ENCODE assay signal across 11 mouse cellular contexts in the genomic region with DNA sequence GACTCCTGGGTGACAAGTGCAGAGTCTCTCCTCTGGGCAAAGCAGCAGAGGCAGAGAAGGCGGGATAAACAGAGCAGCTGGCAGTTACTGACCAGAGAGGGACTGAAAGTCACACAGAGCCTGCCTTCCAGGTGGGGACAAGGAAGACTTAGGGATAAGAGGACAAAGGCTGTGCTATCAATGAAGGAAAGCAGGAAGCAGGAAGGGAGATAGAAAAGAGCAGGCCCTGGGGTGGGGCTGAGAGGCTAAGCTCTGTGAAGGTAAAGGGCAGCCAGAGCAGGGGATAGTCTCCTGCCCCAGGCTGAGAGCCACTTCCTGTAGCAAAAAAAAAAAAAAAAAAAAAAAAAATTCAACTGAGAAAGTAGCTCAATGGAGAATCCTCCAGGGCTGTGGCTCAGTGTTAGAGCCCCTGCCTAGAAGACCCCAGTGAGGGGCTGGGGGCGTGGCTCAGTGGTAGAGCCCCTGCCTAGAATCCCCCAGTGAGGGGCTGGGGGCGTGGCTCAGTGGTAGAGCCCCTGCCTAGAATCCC. TPM values are rescaled to one million over a fixed set of nuclear protein-coding genes. Genes with fewer than 3 reads are reported as not detected.
DNase-seq lines count a peak whose midpoint lies in the region; ATAC-seq and TF ChIP-seq lines count a peak whose summit lies in the region.
"Had no signal": no experiment of that assay in that cellular context is flagged by ENCODE, and none has a peak within 500 bp of the region (broad histone marks: within the 10 kb centered on the region; RNA-seq: fewer than 3 reads in every experiment).

No protein-coding gene starts in this region.

- H3K9me3 ChIP-seq in forebrain, embryonic 14.5 days (replicated peaks; ENCODE audit: control insufficient read depth, low read length): no peaks in the 10 kb centered on the region
- H3K9me3 ChIP-seq in hindbrain, postnatal 0 days (ENCODE audit: low read length): no peaks in the 10 kb centered on the region
- no peaks in the 10 kb centered on the region for H3K9me3 ChIP-seq in neural tube, embryonic 13.5 days

- 94% methylated on average over 2 of the region's 3 CpGs for WGBS in forebrain, embryonic 14.5 days
- WGBS in hindbrain, postnatal 0 days: 85% methylated on average over 2 of the region's 3 CpGs
- 90% methylated on average over 3 of the region's 3 CpGs for WGBS in neural tube, embryonic 13.5 days

- no peak for TF ChIP-seq CTCF in layer of hippocampus, adult 2 months (conservative IDR thresholded peaks at IDR 0.05)
- TF ChIP-seq CTCF in hindbrain, postnatal 0 days (IDR thresholded peaks at IDR 0.05; ENCODE audit: low read depth): no peak

- H3K9ac ChIP-seq in forebrain, embryonic 14.5 days (ENCODE audit: low read length): no peak overlapping the region
- 0 out of 2 replicates have a peak overlapping the region, but pooled peaks have one; percentile 30 for H3K9ac ChIP-seq in hindbrain, postnatal 0 days (replicated peaks; ENCODE audit: low read length)
- H3K9ac ChIP-seq in neural tube, embryonic 13.5 days: 0 out of 2 replicates have a peak overlapping the region, but pooled peaks have one; percentile 98

- no peak for DNase-seq in layer of hippocampus, adult 2 months (ENCODE audit: low spot score in 2 of 2)
- DNase-seq in layer of hippocampus, adult 8-10 months (ENCODE audit: low spot score in 2 of 2): no peak
- DNase-seq in forebrain, embryonic 14.5 days (ENCODE audit: low spot score): no peak
- no peak for DNase-seq in hindbrain, postnatal 0 days (ENCODE audit: low spot score)
- DNase-seq in layer of hippocampus, postnatal 14 days (ENCODE audit: low spot score in 2 of 2): no peak
- DNase-seq in gastrocnemius, postnatal 4 days (ENCODE audit: low spot score in 2 of 2): no peak
- DNase-seq in cerebellum, adult 11-12 months: no peak
- DNase-seq: right cerebral cortex, postnatal 4 days; thymus, adult 2 months had no signal

- H3K27me3 ChIP-seq in forebrain, embryonic 14.5 days (replicated peaks; ENCODE audit: control insufficient read depth, insufficient read depth, low read length): no peaks in the 10 kb centered on the region
- H3K27me3 ChIP-seq in hindbrain, postnatal 0 days (ENCODE audit: insufficient read depth, low read length): no peaks in the 10 kb centered on the region
- H3K27me3 ChIP-seq in neural tube, embryonic 13.5 days: no peaks in the 10 kb centered on the region

- H3K36me3 ChIP-seq in forebrain, embryonic 14.5 days (ENCODE audit: control insufficient read depth, insufficient read depth, low read length): 0 out of 2 replicates have a peak, but pooled peaks cover 3% of the 10 kb centered on the region
- no peaks in the 10 kb centered on the region for H3K36me3 ChIP-seq in hindbrain, postnatal 0 days (ENCODE audit: insufficient read depth, low read length)
- peaks cover 7% of the 10 kb centered on the region for H3K36me3 ChIP-seq in neural tube, embryonic 13.5 days

- peak overlapping the region; percentile 98; the same call in 1 of the 2 replicates for H3K27ac ChIP-seq in layer of hippocampus, adult 2 months
- no peak overlapping the region for H3K27ac ChIP-seq in forebrain, embryonic 14.5 days (ENCODE audit: low read depth, low read length)
- H3K27ac ChIP-seq in hindbrain, postnatal 0 days: no peak overlapping the region
- H3K27ac ChIP-seq in neural tube, embryonic 13.5 days (replicated peaks): no peak overlapping the region

- peak overlapping the region; percentile 99; the same call in 1 of the 2 replicates for H3K4me3 ChIP-seq in layer of hippocampus, adult 2 months
- H3K4me3 ChIP-seq in forebrain, embryonic 14.5 days (ENCODE audit: low read depth, low read length): no peak overlapping the region
- H3K4me3 ChIP-seq in hindbrain, postnatal 0 days (ENCODE audit: low read length): no peak overlapping the region
- H3K4me3 ChIP-seq in neural tube, embryonic 13.5 days: peak overlapping the region; percentile 97

- peak overlapping the region; percentile 88 for H3K4me2 ChIP-seq in forebrain, embryonic 14.5 days (ENCODE audit: low read length)
- peak overlapping the region; percentile 78 for H3K4me2 ChIP-seq in hindbrain, postnatal 0 days (ENCODE audit: low read depth, low read length)
- peak overlapping the region; percentile 95 for H3K4me2 ChIP-seq in neural tube, embryonic 13.5 days

- no peak for ATAC-seq in forebrain, embryonic 14.5 days
- ATAC-seq in hindbrain, postnatal 0 days: no peak
- no peak for ATAC-seq in neural tube, embryonic 13.5 days (ENCODE audit: low read depth)

- H3K4me1 ChIP-seq in forebrain, embryonic 14.5 days (ENCODE audit: control insufficient read depth, insufficient read depth, low read length): peaks cover 20% of the 10 kb centered on the region
- peaks cover 29% of the 10 kb centered on the region for H3K4me1 ChIP-seq in hindbrain, postnatal 0 days (ENCODE audit: insufficient read depth, low read length)
- peaks cover 71% of the 10 kb centered on the region for H3K4me1 ChIP-seq in neural tube, embryonic 13.5 days (replicated peaks)

RNA-seq across cellular contexts. Expression of gene Clip2, which starts 2.5 kb away (rescaled TPM):
- 10 to 100 TPM; 90.0 to 99.3 TPM for total RNA-seq in layer of hippocampus, adult 2 months (2021)
- total RNA-seq in layer of hippocampus, adult 8-10 months (2022): 100 to 1,000 TPM in 2 of 4 experiments, 10 to 100 TPM in 2; 92.3 to 109 (median 102) TPM
- 11.1 and 15.6 TPM in 2 replicates for polyA plus RNA-seq in forebrain, embryonic 14.5 days (2014; fragmentation: Nextera tagmentation; extraction: Ambion mirVana)
- total RNA-seq in hindbrain, postnatal 0 days (2014; rRNA removed): 133 and 150 TPM in 2 replicates
- polyA plus RNA-seq in hindbrain, postnatal 0 days (2015; fragmentation: Nextera tagmentation; extraction: Ambion mirVana): 10.7 and 10.9 TPM in 2 replicates
- polyA plus RNA-seq in neural tube, embryonic 13.5 days (2015; fragmentation: Nextera tagmentation; extraction: Ambion mirVana): 11.9 and 12.6 TPM in 2 replicates
- 100 to 1,000 TPM; 102 to 103 TPM for total RNA-seq in layer of hippocampus, postnatal 14 days (2021)
- 10 to 100 TPM; 15.8 to 17.6 TPM for total RNA-seq in gastrocnemius, postnatal 4 days (2021)

RNA-seq across cellular contexts. Expression of gene Syna, which starts 10.3 kb away (rescaled TPM):
- total RNA-seq in layer of hippocampus, adult 2 months (2021): 1 to 10 TPM; 5.4 to 6.8 TPM
- 1 to 10 TPM; 3.3 to 4.4 (median 3.7) TPM for total RNA-seq in layer of hippocampus, adult 8-10 months (2022)
- 0.10 TPM in 1 of 2 replicates, not detected in the other for polyA plus RNA-seq in forebrain, embryonic 14.5 days (2014; fragmentation: Nextera tagmentation; extraction: Ambion mirVana)
- not detected in 2 replicates for total RNA-seq in hindbrain, postnatal 0 days (2014; rRNA removed)
- polyA plus RNA-seq in hindbrain, postnatal 0 days (2015; fragmentation: Nextera tagmentation; extraction: Ambion mirVana): 0.81 TPM in 2 replicates
- 0.31 and 0.85 TPM in 2 replicates for polyA plus RNA-seq in neural tube, embryonic 13.5 days (2015; fragmentation: Nextera tagmentation; extraction: Ambion mirVana)
- 1 to 10 TPM; 6.3 to 7.2 TPM for total RNA-seq in layer of hippocampus, postnatal 14 days (2021)
- total RNA-seq in gastrocnemius, postnatal 4 days (2021): not detected
- total RNA-seq: liver, adult 2 months had no signal
- polyA plus RNA-seq: liver, adult 2 months had no signal

RNA-seq across cellular contexts. Expression of gene Rfc2, which starts 31.5 kb away (rescaled TPM):
- 10 to 100 TPM; 48.1 to 55.6 TPM for total RNA-seq in layer of hippocampus, adult 2 months (2021)
- total RNA-seq in layer of hippocampus, adult 8-10 months (2022): 10 to 100 TPM; 50.2 to 60.7 (median 55.7) TPM
- 240 and 256 TPM in 2 replicates for polyA plus RNA-seq in forebrain, embryonic 14.5 days (2014; fragmentation: Nextera tagmentation; extraction: Ambion mirVana)
- total RNA-seq in hindbrain, postnatal 0 days (2014; rRNA removed): 50.9 and 76.3 TPM in 2 replicates
- polyA plus RNA-seq in hindbrain, postnatal 0 days (2015; fragmentation: Nextera tagmentation; extraction: Ambion mirVana): 164 and 168 TPM in 2 replicates
- 184 and 214 TPM in 2 replicates for polyA plus RNA-seq in neural tube, embryonic 13.5 days (2015; fragmentation: Nextera tagmentation; extraction: Ambion mirVana)
- total RNA-seq in layer of hippocampus, postnatal 14 days (2021): 10 to 100 TPM; 54.9 to 57.7 TPM
- 10 to 100 TPM; 42.6 to 45.0 TPM for total RNA-seq in gastrocnemius, postnatal 4 days (2021)

Comparison
In these comparisons a context has a peak if more than half of its experiments do, and no peak if none do; other contexts are left out.
1. H3K4me3 ChIP-seq: peak in layer of hippocampus, adult 2 months (single experiment) and neural tube, embryonic 13.5 days (single experiment); none in forebrain, embryonic 14.5 days (single experiment) and hindbrain, postnatal 0 days (single experiment).
2. Peak in every context shown above with its lines, with median percentiles within 50 percentile points of each other: H3K4me2 ChIP-seq.